Mouse (Mus musculus) Patski (cell line): ENCODE measurements at regions not wholly inside any gene's neighbourhood (a gene's known extent, or its start where the extent isn't known, plus 50 kb on each side); places are given as distances from the start of the nearest gene placed in this dataset.

Experiments
- ATAC-seq: fragments of 100-300 bp; one replicate; pipeline ENCODE4 v1.8.0; 2021
- CTCF ChIA-PET: fragments of 350-600 bp; sonication (Branson Sonifier 250); formaldehyde crosslinking; loops from one replicate; lab custom pipeline; 2022; ENCODE audit warnings: inconsistent platforms; lab: Charles Lee
- POLR2A ChIA-PET: fragments of 350-600 bp; sonication (Branson Sonifier 250); formaldehyde crosslinking; loops from one replicate; lab custom pipeline; 2022; ENCODE audit warnings: antibody characterized with exemption, inconsistent platforms; lab: Charles Lee
- DNase-seq: peaks from one replicate; pipeline ENCODE4 v3.0.0-alpha.2; 2011; ENCODE audit warnings: low read depth, low spot score
- H3K27me3 ChIP-seq: fragments of 371-371 bp; one replicate; pipeline ENCODE4 v1.5.1; 2021
- CTCF ChIP-seq: fragments of 100-300 bp; IDR thresholded peaks from one replicate; pipeline ENCODE4 v1.5.1; 2021
- in situ Hi-C: fragments of 300-500 bp; cut with MboI; formaldehyde crosslinking; loops from 3 replicates; pipeline ENCODE4 v1.11.1; 2018; ENCODE audit warnings: low pct_unique_long_range_greater_than_20kb, mixed read lengths

DNA sequence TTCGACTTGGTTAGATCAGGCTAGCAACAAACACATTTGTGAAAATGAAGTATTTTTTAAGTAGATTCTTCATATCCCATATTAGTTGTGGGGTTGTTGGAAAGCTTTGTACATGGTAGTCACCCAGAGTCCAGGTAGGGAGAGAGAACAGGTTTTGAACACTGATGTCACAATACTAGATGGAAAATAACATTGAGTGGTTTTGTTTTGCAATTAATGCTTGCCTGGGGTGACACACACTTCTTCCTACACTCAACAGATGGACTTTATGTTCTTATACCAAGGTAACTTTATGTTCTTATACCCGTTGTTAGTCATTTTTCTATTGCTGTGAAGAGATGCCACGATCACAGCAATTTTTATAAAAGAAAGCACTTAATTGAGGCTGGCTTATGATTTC is 134.2 kb upstream of the Fam241a start:
- H3K27me3 ChIP-seq: peaks cover 6% of the 10 kb centered on the region
- POLR2A ChIA-PET: interaction anchor here (0.7 kb wide), 1 partner anchor 572 kb away, joined by 3 read pairs; no protein-coding TSS in a partner anchor
- TF ChIP-seq CTCF: no peak
- CTCF ChIA-PET: interaction anchor here (1.0 to 1.5 kb wide), 2 partner anchors 13 to 25 kb away, joined by 3 read pairs; no protein-coding TSS in a partner anchor
- ATAC-seq (no peak), DNase-seq (no peak)
- in situ Hi-C loops: no loop called here

DNA sequence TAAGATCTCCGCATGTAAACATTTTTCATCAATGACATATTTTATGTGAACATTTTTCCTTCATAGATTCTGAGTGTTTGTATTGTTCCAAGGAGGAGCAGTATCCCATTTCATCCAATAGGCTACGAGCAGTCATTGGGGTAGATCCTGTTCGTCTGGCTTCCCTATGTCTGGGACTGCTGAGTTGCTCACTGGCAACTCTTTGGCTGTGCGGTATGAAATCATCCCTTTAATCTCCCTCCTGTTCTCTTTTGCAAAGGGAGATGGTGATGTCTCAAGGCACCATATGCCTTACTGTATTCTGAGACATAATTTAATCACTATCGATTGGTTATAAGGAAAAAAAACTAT is 133.4 kb upstream of the Fam241a start:
- CTCF ChIA-PET: interaction anchor here (1.0 kb wide), 1 partner anchor 24 kb away, joined by 3 read pairs; no protein-coding TSS in a partner anchor
- H3K27me3 ChIP-seq: peaks cover 6% of the 10 kb centered on the region
- in situ Hi-C loops: no loop called here
- TF ChIP-seq CTCF: no peak
- no peak for ATAC-seq
- POLR2A ChIA-PET: interaction anchor here (0.7 kb wide), 1 partner anchor 573 kb away, joined by 3 read pairs; no protein-coding TSS in a partner anchor
- no peak for DNase-seq

DNA sequence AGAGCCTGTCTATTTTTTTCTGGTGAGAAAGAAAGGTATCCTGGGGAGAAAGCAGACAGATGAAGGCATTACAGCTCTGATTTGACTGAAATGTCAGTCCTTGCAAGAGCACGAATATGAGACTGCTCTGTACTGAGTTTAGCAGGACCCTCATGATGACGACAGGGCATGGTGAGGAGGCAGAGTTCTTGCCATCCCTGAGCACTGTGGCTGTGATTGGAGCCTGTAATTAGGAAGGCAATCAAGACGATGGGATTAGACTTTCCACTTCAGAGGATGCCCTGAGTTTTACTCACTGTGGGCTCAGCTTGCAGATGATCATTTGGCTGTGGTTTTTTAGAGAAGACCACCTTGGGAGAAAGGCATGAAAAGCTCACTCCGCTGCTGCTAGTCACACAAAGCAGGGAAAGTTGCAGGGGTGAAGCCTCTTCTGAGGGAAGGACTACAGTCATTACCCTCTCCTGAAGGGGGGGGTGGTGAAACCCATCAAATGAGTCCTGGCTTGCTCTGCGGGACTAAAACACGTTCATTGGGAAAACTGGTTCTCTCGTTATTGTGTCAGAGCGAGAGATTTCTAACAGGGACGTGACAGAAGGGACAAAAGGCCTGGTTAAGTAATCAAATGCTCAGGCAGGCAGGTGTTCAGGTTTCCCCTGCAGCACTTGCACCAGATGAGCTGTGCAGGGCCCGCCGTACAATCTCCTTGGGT is 132.9 kb upstream of the Fam241a start:
- peaks cover 3% of the 10 kb centered on the region for H3K27me3 ChIP-seq
- in situ Hi-C loops: no loop called here
- ChIA-PET POLR2A (no interaction called here), CTCF (interaction anchor here (1.0 to 1.8 kb wide), 2 partner anchors 10 to 24 kb away, joined by 3 to 6 read pairs; no protein-coding TSS in a partner anchor)
- no peak for TF ChIP-seq CTCF
- ATAC-seq (no peak), DNase-seq (no peak)

DNA sequence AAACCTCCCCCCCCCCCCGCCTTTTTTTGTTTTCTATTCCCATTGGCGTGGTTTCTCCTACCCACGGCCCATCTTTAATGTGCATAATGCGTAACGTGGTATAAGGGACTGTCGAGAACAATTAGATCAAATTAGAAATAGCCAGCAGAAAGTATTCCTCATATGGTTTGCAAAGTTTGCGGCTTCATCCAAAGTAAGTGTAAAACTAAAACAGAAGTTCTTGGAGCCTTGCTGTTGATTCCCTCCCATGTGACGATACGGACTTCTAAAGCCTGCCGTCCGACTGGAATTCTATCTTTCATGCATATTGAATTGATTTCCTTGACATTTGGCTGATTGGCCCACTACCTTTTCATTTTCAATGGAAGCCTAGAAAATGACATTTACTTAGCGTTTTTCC is 128.7 kb upstream of the Fam241a start:
- ChIA-PET POLR2A (interaction anchor here (0.6 kb wide), 1 partner anchor 12 kb away, joined by 4 read pairs; no protein-coding TSS in a partner anchor), CTCF (no interaction called here)
- ATAC-seq (no peak), DNase-seq (no peak)
- in situ Hi-C loops: no loop called here
- H3K27me3 ChIP-seq: peaks cover 8% of the 10 kb centered on the region
- TF ChIP-seq CTCF: no peak

DNA sequence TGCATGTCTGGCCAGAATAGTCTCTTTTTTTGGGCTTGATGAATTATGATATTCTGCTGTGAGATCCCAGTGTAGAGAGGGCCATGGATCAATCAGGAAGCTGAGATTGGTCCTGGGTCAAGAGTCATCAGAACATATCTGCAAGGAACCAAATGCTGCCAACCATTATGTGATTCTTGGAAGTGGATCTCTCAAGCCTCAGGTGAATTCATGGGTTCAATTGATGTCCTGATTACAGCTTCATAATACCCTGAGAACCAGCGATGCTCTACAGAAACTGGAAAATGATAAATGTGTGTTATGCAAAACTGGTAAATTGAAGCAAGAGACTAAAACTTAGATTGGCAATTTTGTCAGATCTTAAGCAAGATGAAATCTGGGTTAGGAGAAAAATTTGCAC is 118.8 kb upstream of the Fam241a start:
- in situ Hi-C loops: no loop called here
- TF ChIP-seq CTCF: no peak
- POLR2A ChIA-PET: no interaction called here
- CTCF ChIA-PET: no interaction called here
- ATAC-seq (no peak), DNase-seq (no peak)
- H3K27me3 ChIP-seq: no peaks in the 10 kb centered on the region

DNA sequence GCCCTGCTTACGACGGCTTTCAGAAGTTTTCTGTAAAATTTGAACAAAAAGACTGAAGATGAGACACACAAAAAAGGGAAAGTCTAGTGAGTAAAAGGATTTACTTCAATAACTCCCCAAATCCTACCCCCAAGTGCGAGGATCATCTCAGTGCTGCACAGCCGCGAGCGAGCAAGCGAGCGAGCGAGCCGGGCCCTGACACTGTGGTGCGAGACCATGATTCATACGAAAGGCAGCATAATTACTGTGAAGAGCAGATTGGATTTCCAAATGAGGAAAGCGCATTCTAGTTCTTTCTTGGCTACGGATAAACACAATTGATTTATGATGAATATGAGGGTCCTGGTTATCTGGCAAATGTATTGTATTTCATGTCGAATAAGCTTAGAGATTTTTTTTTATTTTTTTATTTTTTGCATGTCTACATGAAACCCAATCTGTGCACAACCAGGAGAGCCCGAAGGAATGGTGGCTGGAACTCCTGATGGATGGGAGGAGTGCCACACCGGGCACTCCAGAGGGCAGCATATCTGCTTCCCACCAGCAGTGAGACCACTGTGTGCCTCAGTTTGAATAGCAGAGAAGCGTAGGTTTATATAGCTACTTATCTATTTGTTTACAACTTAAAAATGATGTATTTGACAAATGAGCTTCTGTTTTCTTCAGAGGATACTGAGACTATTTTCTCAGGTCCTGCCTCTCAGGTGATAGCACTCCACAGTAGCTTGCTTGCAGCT is 106.9 kb upstream of the Fam241a start:
- peak; percentile 30 for TF ChIP-seq CTCF
- in situ Hi-C loops: loop anchor here (5.0 to 10.0 kb wide), 6 partner anchors 84 to 1682 kb away; no protein-coding TSS in a partner anchor
- peak; percentile 95 for DNase-seq
- peak; percentile 99 for ATAC-seq
- ChIA-PET POLR2A (interaction anchor here (0.6 to 1.1 kb wide), 3 partner anchors 15 to 1488 kb away, joined by 3 to 4 read pairs (median 3); no protein-coding TSS in a partner anchor), CTCF (interaction anchor here (0.6 to 2.9 kb wide), 10 partner anchors 10 to 1419 kb away, joined by 3 to 21 read pairs (median 4); no protein-coding TSS in a partner anchor)
- no peaks in the 10 kb centered on the region for H3K27me3 ChIP-seq

DNA sequence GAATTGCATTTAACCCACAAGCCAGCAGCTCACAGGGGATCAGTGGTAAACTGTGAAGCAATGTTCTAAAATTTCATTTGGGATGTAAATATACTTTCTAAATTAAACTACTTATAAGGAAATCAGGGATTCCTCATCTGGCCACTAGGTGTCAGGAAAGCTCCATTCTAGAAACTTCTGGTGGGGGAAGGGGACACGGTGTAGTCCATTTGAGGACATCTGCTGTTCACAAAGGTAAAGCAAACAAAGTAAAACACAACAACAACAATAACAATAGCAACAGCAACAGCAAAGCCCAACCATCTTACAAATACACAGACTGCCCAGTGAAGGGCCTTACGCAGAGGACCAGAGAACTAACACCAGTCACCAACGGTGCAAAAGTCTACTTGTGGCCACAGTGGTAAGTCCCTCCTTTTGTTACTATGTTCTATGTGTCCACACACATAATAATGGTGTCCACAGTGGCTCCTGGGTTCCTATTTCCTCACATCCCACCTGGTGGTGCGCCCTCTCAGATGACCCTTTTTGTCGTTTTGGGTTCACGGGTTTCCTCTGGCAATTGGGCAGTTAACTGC is 105.9 kb upstream of the Fam241a start:
- CTCF ChIA-PET: interaction anchor here (1.0 to 2.9 kb wide), 9 partner anchors 11 to 1299 kb away, joined by 3 to 21 read pairs (median 6); no protein-coding TSS in a partner anchor
- POLR2A ChIA-PET: interaction anchor here (0.8 to 1.1 kb wide), 2 partner anchors 16 to 327 kb away, joined by 3 read pairs; no protein-coding TSS in a partner anchor
- ATAC-seq (no peak), DNase-seq (peak; percentile 80)
- in situ Hi-C loops: loop anchor here (5.0 to 10.0 kb wide), 6 partner anchors 85 to 1683 kb away; no protein-coding TSS in a partner anchor
- TF ChIP-seq CTCF: peak; percentile 95
- no peaks in the 10 kb centered on the region for H3K27me3 ChIP-seq

DNA sequence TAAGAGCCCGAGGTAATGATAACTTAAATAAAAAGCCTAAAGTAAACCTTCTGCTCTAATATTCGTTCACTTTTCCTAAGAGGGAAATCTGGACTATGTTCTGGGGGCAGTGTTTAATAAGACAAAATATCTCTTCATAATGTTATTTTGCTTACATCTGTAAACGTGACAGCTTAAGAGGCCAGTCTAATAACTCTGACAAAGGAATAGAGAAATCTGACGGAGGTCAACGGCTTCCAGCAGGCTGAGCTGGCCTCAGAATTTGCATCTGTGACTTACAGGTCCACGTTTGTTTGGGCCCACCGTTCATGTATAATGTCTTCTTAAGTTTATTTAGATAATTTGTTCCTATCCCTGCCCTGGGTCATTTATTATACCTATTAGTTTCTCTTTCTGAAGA is 99.6 kb upstream of the Fam241a start:
- in situ Hi-C loops: no loop called here
- ChIA-PET POLR2A (interaction anchor here (1.4 kb wide), 1 partner anchor 15 kb away, joined by 3 read pairs; no protein-coding TSS in a partner anchor), CTCF (interaction anchor here (0.7 kb wide), 2 partner anchors 26 to 1304 kb away, joined by 3 read pairs; no protein-coding TSS in a partner anchor)
- ATAC-seq: no peak
- H3K27me3 ChIP-seq: peaks cover 6% of the 10 kb centered on the region
- TF ChIP-seq CTCF: no peak
- DNase-seq: no peak

DNA sequence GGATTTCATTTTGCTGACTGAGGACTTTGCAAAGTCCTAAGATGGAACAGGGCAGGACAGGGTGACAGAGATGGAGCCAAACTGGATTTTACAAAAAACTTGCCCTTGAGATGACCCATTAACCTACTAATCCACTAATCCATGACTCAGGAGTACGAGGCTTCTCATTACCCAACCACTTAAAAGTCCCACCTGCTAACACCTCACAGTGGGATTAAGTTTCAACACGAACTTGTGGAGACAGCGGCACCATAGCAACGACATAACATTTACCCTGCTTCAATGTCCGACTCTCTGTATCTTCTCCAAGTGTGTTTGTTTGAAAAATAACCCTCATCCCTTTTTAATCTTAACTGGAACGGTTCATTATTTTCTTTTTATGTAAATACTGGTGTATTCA is 91.5 kb upstream of the Fam241a start:
- POLR2A ChIA-PET: interaction anchor here (0.6 to 0.7 kb wide), 2 partner anchors 14 to 1207 kb away, joined by 4 read pairs; no protein-coding TSS in a partner anchor
- in situ Hi-C loops: no loop called here

DNA sequence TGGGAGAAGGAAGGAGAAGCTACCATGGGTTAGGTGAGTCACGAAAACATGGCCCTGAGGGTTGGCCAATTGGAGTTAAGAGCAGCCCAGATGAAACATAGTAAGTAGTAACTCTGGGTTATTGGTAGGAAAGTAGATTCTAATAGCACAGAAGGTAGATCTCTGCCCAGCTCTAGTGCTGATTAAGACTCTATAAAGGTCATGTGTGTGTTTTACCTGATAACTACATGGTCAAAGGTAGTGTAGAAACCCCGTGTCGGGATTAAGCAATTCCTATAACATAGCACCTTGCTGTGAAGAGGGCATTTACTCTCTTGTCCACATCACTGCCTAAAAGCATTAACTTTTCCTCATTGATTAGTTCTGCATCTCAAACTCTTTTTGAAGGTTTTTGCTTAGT is 89.0 kb upstream of the Fam241a start:
- ATAC-seq (no peak), DNase-seq (no peak)
- POLR2A ChIA-PET: no interaction called here
- no peak for TF ChIP-seq CTCF
- H3K27me3 ChIP-seq: no peaks in the 10 kb centered on the region
- CTCF ChIA-PET: no interaction called here
- in situ Hi-C loops: no loop called here

More for the DNA sequence above, 91.5 kb upstream of the Fam241a start:
- CTCF ChIA-PET: interaction anchor here (1.4 to 1.7 kb wide), 2 partner anchors 9 to 15 kb away, joined by 4 to 5 read pairs; no protein-coding TSS in a partner anchor
- TF ChIP-seq CTCF: no peak
- peak; percentile 59 for ATAC-seq
- no peaks in the 10 kb centered on the region for H3K27me3 ChIP-seq
- DNase-seq: no peak
